Mouse (Mus musculus): ENCODE results near the gene Zfp523.

GRCm38 (mm10) chr17:28135496-28135895, 41.4 kb upstream of the Zfp523 start:
- TF ChIP-seq EP300 (IDR thresholded peaks at IDR 0.05; ENCODE audit: low read depth) (no peak), CTCF (IDR thresholded peaks at IDR 0.05; ENCODE audit: low read depth) (no peak)

All from liver, embryonic 14.5 days (tissue).